Mouse (Mus musculus): ENCODE results near the gene Prkn. TPM values are rescaled to one million over a fixed set of nuclear protein-coding genes. Genes with fewer than 3 reads are reported as not detected.

Prkn gene
- total and polyA plus RNA-seq, 3 experiments, result 0.39 to 0.50 TPM; not detected in 1

GRCm38 (mm10) chr17:12021326-12021725, 1181.1 kb downstream of the Prkn start:
- Histone ChIP-seq H3K4me1 (ENCODE audit: control insufficient read depth in 1 of 2, insufficient read depth in 2 of 2, low read length in 2 of 2) (no peaks in the 10 kb centered on the region), H3K27me3 (ENCODE audit: control insufficient read depth in 1 of 2, insufficient read depth in 2 of 2, low read length in 2 of 2) (no peaks in the 10 kb centered on the region), H3K4me3 (ENCODE audit: control insufficient read depth in 1 of 2, insufficient read depth in 1 of 2, low read depth in 2 of 2, low read length in 2 of 2) (no peak overlapping the region), H3K36me3 (ENCODE audit: control insufficient read depth in 1 of 2, insufficient read depth in 2 of 2, low read length in 2 of 2) (no peaks in the 10 kb centered on the region), H3K9me3 (replicated peaks; ENCODE audit: insufficient read depth, low read length) (no peaks in the 10 kb centered on the region), H3K9ac (ENCODE audit: control insufficient read depth, low read depth, low read length, poor library complexity, severe bottlenecking) (no peak overlapping the region), H3K27ac (ENCODE audit: control insufficient read depth, low read depth, low read length) (no peak overlapping the region), H3K79me2 (ENCODE audit: control insufficient read depth, insufficient read depth, low read length, poor library complexity) (no peaks in the 10 kb centered on the region)
- DNase-seq (ENCODE audit: low read depth, low spot score), result no peak
- TF ChIP-seq MEF2A (IDR thresholded peaks at IDR 0.05; ENCODE audit: extremely low read depth, insufficient replicate concordance, low read depth, low read length, poor library complexity, severe bottlenecking), result no peak
- no peak for TF ChIP-seq MAX (IDR thresholded peaks at IDR 0.05; ENCODE audit: low read length)
- TF ChIP-seq ZNF384 (IDR thresholded peaks at IDR 0.05; ENCODE audit: low read depth, low read length), result no peak
- no peak for TF ChIP-seq CTCF (IDR thresholded peaks at IDR 0.05 in 2 of 3, conservative IDR thresholded peaks at IDR 0.05 in 1 of 3; ENCODE audit: control insufficient read depth in 1 of 3, insufficient read depth in 1 of 3, low read depth in 2 of 3, low read length in 3 of 3, poor library complexity in 1 of 3, severe bottlenecking in 1 of 3)
- no peak for TF ChIP-seq KAT2A (conservative IDR thresholded peaks at IDR 0.05; ENCODE audit: low read depth, low read length)

GRCm38 (mm10) chr17:12029362-12029761, 1189.2 kb downstream of the Prkn start:
- Histone ChIP-seq H3K4me3 (ENCODE audit: control insufficient read depth in 1 of 2, insufficient read depth in 1 of 2, low read depth in 2 of 2, low read length in 2 of 2) (no peak overlapping the region), H3K27ac (ENCODE audit: control insufficient read depth, low read depth, low read length) (no peak overlapping the region), H3K4me1 (ENCODE audit: control insufficient read depth in 1 of 2, insufficient read depth in 2 of 2, low read length in 2 of 2) (peaks cover 0 to 16% of the 10 kb centered on the region in 2 experiments; a peak in 3 of 4 replicates), H3K79me2 (ENCODE audit: control insufficient read depth, insufficient read depth, low read length, poor library complexity) (peaks cover 3% of the 10 kb centered on the region; the same call in 1 of the 2 replicates), H3K36me3 (ENCODE audit: control insufficient read depth in 1 of 2, insufficient read depth in 2 of 2, low read length in 2 of 2) (peaks cover 0 to 10% of the 10 kb centered on the region in 2 experiments; a peak in 2 of 4 replicates), H3K9me3 (replicated peaks; ENCODE audit: insufficient read depth, low read length) (no peaks in the 10 kb centered on the region), H3K9ac (ENCODE audit: control insufficient read depth, low read depth, low read length, poor library complexity, severe bottlenecking) (no peak overlapping the region), H3K27me3 (ENCODE audit: control insufficient read depth in 1 of 2, insufficient read depth in 2 of 2, low read length in 2 of 2) (no peaks in the 10 kb centered on the region)
- DNase-seq (ENCODE audit: low read depth, low spot score), result peak; percentile 17
- TF ChIP-seq MYC (IDR thresholded peaks at IDR 0.05; ENCODE audit: low read depth, low read length), result no peak
- no peak for TF ChIP-seq ZMIZ1 (IDR thresholded peaks at IDR 0.05; ENCODE audit: low read depth, low read length)
- TF ChIP-seq TBP (IDR thresholded peaks at IDR 0.05; ENCODE audit: low read depth, low read length), result no peak
- TF ChIP-seq MEF2A (IDR thresholded peaks at IDR 0.05; ENCODE audit: extremely low read depth, insufficient replicate concordance, low read depth, low read length, poor library complexity, severe bottlenecking), result no peak
- TF ChIP-seq UBTF (IDR thresholded peaks at IDR 0.05; ENCODE audit: borderline replicate concordance, insufficient read depth, low read depth, low read length), result no peak
- TF ChIP-seq POLR2A (IDR thresholded peaks at IDR 0.05; ENCODE audit: control insufficient read depth in 1 of 2, insufficient read depth in 1 of 2, low read depth in 1 of 2, low read length in 2 of 2, poor library complexity in 1 of 2), result no peak
- no peak for TF ChIP-seq EP300 (IDR thresholded peaks at IDR 0.05; ENCODE audit: low read depth in 1 of 2, low read length in 2 of 2)
- TF ChIP-seq ZNF384 (IDR thresholded peaks at IDR 0.05; ENCODE audit: low read depth, low read length), result no peak

- Histone ChIP-seq H3K9me3 (replicated peaks; ENCODE audit: insufficient read depth, low read length) (no peaks in the 10 kb centered on the region), H3K27me3 (ENCODE audit: control insufficient read depth in 1 of 2, insufficient read depth in 2 of 2, low read length in 2 of 2) (no peaks in the 10 kb centered on the region), H3K79me2 (ENCODE audit: control insufficient read depth, insufficient read depth, low read length, poor library complexity) (peaks cover 3% of the 10 kb centered on the region; the same call in 1 of the 2 replicates), H3K4me3 (ENCODE audit: control insufficient read depth in 1 of 2, insufficient read depth in 1 of 2, low read depth in 2 of 2, low read length in 2 of 2) (peak overlapping the region in 1 of 2 experiments; percentile 69; a peak in 3 of 4 replicates), H3K9ac (ENCODE audit: control insufficient read depth, low read depth, low read length, poor library complexity, severe bottlenecking) (peak overlapping the region; percentile 79), H3K27ac (ENCODE audit: control insufficient read depth, low read depth, low read length) (peak overlapping the region; percentile 36), H3K4me1 (ENCODE audit: control insufficient read depth in 1 of 2, insufficient read depth in 2 of 2, low read length in 2 of 2) (peaks cover 0 to 16% of the 10 kb centered on the region in 2 experiments; a peak in 3 of 4 replicates), H3K36me3 (ENCODE audit: control insufficient read depth in 1 of 2, insufficient read depth in 2 of 2, low read length in 2 of 2) (peaks cover 0 to 10% of the 10 kb centered on the region in 2 experiments; a peak in 2 of 4 replicates)
- DNase-seq (ENCODE audit: low read depth, low spot score), result peak; percentile 15
- TF ChIP-seq E2F4 (IDR thresholded peaks at IDR 0.05; ENCODE audit: borderline replicate concordance, low read depth, low read length) (no peak), MAZ (IDR thresholded peaks at IDR 0.05; ENCODE audit: low read depth, low read length) (no peak), SMC3 (IDR thresholded peaks at IDR 0.05; ENCODE audit: low read depth, low read length) (no peak), CHD1 (IDR thresholded peaks at IDR 0.05; ENCODE audit: low read depth, low read length) (no peak), RAD21 (IDR thresholded peaks at IDR 0.05; ENCODE audit: low read depth, low read length) (no peak), ZNF384 (IDR thresholded peaks at IDR 0.05; ENCODE audit: low read depth, low read length) (no peak), NRF1 (IDR thresholded peaks at IDR 0.05; ENCODE audit: insufficient read depth, low read depth, low read length, poor library complexity, severe bottlenecking) (no peak), EP300 (IDR thresholded peaks at IDR 0.05; ENCODE audit: low read depth in 1 of 2, low read length in 2 of 2) (no peak), CHD2 (IDR thresholded peaks at IDR 0.05; ENCODE audit: low read length) (no peak), MYC (IDR thresholded peaks at IDR 0.05; ENCODE audit: low read depth, low read length) (no peak), USF2 (IDR thresholded peaks at IDR 0.05; ENCODE audit: borderline replicate concordance in 1 of 2, insufficient read depth in 1 of 2, low read depth in 1 of 2, low read length in 2 of 2) (no peak), NELFE (IDR thresholded peaks at IDR 0.05; ENCODE audit: low read depth, low read length) (no peak), KAT2A (conservative IDR thresholded peaks at IDR 0.05; ENCODE audit: low read depth, low read length) (no peak), TCF12 (IDR thresholded peaks at IDR 0.05; ENCODE audit: low read depth, low read length) (no peak), CTCF (IDR thresholded peaks at IDR 0.05 in 2 of 3, conservative IDR thresholded peaks at IDR 0.05 in 1 of 3; ENCODE audit: control insufficient read depth in 1 of 3, insufficient read depth in 1 of 3, low read depth in 2 of 3, low read length in 3 of 3, poor library complexity in 1 of 3, severe bottlenecking in 1 of 3) (no peak), ELF1 (IDR thresholded peaks at IDR 0.05; ENCODE audit: low read depth, low read length) (no peak)
These were observed 1189.8 kb downstream of the Prkn start for GRCm38 (mm10) chr17:12029921-12030461.

Measured in MEL (cell line).